Mouse (Mus musculus) heart, adult 2 months (tissue): Measurements from ENCODE around the gene Tbca. TPM values are rescaled to one million over a fixed set of nuclear protein-coding genes. Genes with fewer than 3 reads are reported as not detected.

Experiments
- DNase-seq, 2 experiments: peaks; one replicate each; pipeline ENCODE4 v3.0.0; 2021
- H3K27ac ChIP-seq: fragments of 200-600 bp; 2 replicates; pipeline ENCODE4 v1.8.1; 2022
- H3K27me3 ChIP-seq: fragments of 200-500 bp; 2 replicates; pipeline ENCODE4 v1.6.1; 2012; ENCODE audit warnings: mild to moderate bottlenecking, low read length, inconsistent platforms, mixed read lengths; ENCODE audit not compliant: control insufficient read depth, insufficient read depth
- H3K36me3 ChIP-seq: fragments of 200-500 bp; 2 replicates; pipeline ENCODE4 v1.6.1; 2012; ENCODE audit warnings: low read length, inconsistent platforms; ENCODE audit not compliant: control insufficient read depth, insufficient read depth
- H3K4me1 ChIP-seq: fragments of 200-500 bp; 2 replicates; pipeline ENCODE4 v1.6.1; 2011; ENCODE audit warnings: low read length; ENCODE audit not compliant: control insufficient read depth, insufficient read depth
- H3K4me3 ChIP-seq: fragments of 200-600 bp; 2 replicates; pipeline ENCODE4 v1.8.1; 2022
- H3K79me2 ChIP-seq: fragments of 200-500 bp; replicated peaks from 2 replicates; pipeline ENCODE4 v1.6.1; 2012; ENCODE audit warnings: mild to moderate bottlenecking, inconsistent platforms, low read length, moderate library complexity, mixed read lengths; ENCODE audit not compliant: control insufficient read depth, insufficient read depth
- H3K9ac ChIP-seq: fragments of 200-500 bp; 2 replicates; pipeline ENCODE4 v1.6.1; 2012; ENCODE audit warnings: low read depth, mild to moderate bottlenecking, control low read depth, inconsistent platforms, low read length, mixed read lengths
- CTCF ChIP-seq: fragments of 200-600 bp; IDR thresholded peaks from 2 replicates; pipeline ENCODE4 v1.8.1; 2022; ENCODE audit warnings: antibody characterized with exemption, mild to moderate bottlenecking, moderate library complexity
- EP300 ChIP-seq: fragments of 200-500 bp; IDR thresholded peaks from 2 replicates; pipeline ENCODE4 v1.6.1; 2011; ENCODE audit warnings: low read depth, low read length, control low read depth; ENCODE audit not compliant: insufficient read depth
- POLR2A ChIP-seq: fragments of 200-500 bp; IDR thresholded peaks from 2 replicates; pipeline ENCODE4 v1.6.1; 2011; ENCODE audit warnings: mild to moderate bottlenecking, low read depth, low read length, control low read depth; ENCODE audit not compliant: insufficient read depth
- WGBS: fragments of 180-500 bp; shearing (Covaris S2); methylation state at CpG from one replicate; pipeline ENCODE4 v1.1.7; 2018; 5-methylcytosine and 5-hydroxymethylcytosine counted together
- intact Hi-C: fragments of 180-260 bp; cut with DNase I; formaldehyde crosslinking; loops from one replicate; pipeline ENCODE4 v1.15.1; 2025
- polyA plus RNA-seq: library from polyadenylated mRNA; depleted of rRNA; stranded (reverse); fragments of >200 nt; gene quantifications from 2 replicates; pipeline ENCODE4 v1.2.3, GENCODE M21; 2012
- total RNA-seq, 2 experiments: library from RNA; stranded (reverse); gene quantifications; 2 replicates each; pipeline ENCODE4 v1.2.3; 2021

Tbca gene
- total and polyA plus RNA-seq, 3 experiments: 11.9 to 123 (median 111) TPM

DNA sequence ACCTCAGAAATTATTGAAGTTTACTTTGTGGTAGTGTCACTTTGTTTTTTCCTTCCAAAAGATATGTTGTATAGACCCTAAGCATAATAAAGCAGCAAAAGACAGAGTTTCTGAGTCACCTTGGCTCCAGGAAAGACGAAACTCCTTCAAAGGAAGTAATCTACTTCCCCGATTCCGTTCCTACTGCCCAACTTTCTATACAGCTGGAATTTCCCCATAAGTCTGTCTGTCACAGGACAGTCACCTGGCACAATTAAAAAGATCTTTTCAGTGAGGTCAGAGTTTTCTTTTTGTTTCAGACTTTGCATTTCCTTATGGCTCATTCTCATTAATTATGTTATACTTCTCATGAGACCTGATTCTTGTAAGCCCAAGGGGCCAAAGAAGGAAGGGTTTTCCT lies 25.1 kb downstream of the Tbca start:
- no peak overlapping the region for H3K9ac ChIP-seq
- WGBS: 51% methylated on average over 3 of the region's 3 CpGs
- no peak overlapping the region for H3K27ac ChIP-seq
- no peaks in the 10 kb centered on the region for H3K27me3 ChIP-seq
- H3K4me3 ChIP-seq: no peak overlapping the region
- no peak for TF ChIP-seq POLR2A
- no peak for TF ChIP-seq EP300
- TF ChIP-seq CTCF: no peak
- H3K36me3 ChIP-seq: peaks cover 4% of the 10 kb centered on the region
- intact Hi-C loops: no loop called here
- DNase-seq: no peak
- peaks cover 1% of the 10 kb centered on the region; the same call in 1 of the 2 replicates for H3K79me2 ChIP-seq
- H3K4me1 ChIP-seq: no peaks in the 10 kb centered on the region; the same call in 1 of the 2 replicates

DNA sequence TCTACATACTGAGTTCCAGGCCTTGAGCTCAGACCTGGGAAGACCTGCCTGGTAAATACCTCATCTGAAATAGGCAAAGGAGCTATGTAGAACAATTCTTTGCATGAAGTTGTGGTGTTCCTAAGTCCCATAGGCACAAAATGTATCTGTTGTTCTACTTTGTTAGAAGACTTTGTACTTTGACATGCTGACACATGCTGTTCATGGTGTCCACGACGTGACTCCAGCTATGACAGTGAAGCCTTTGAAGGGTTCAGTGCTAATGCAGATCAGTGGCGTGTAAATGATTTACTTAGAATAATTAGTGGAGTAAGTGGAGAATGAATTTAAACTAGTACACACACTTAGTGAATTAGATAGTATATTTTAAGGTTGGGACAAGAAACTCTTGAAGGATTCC lies 31.8 kb downstream of the Tbca start:
- TF ChIP-seq EP300: no peak
- no peak for TF ChIP-seq POLR2A
- no peak for TF ChIP-seq CTCF
- intact Hi-C loops: no loop called here
- H3K79me2 ChIP-seq: peaks cover 5% of the 10 kb centered on the region
- DNase-seq: no peak
- H3K36me3 ChIP-seq: peaks cover 4% of the 10 kb centered on the region
- no peak overlapping the region for H3K4me3 ChIP-seq
- no peak overlapping the region for H3K27ac ChIP-seq
- 83% methylated on average over 3 of the region's 3 CpGs for WGBS
- H3K27me3 ChIP-seq: no peaks in the 10 kb centered on the region
- H3K4me1 ChIP-seq: peaks cover 1% of the 10 kb centered on the region
- no peak overlapping the region for H3K9ac ChIP-seq

- DNase-seq: no peak
- no peak for TF ChIP-seq CTCF
- no peak for TF ChIP-seq EP300
- no peak for TF ChIP-seq POLR2A
These were observed 32.2 kb downstream of the Tbca start for GRCm38 (mm10) chr13:94820956-94821355.

GRCm38 (mm10) chr13:94826389-94826788 lies 37.7 kb downstream of the Tbca start:
- DNase-seq: no peak
- WGBS: 86% methylated on average over 5 of the region's 5 CpGs
- no peaks in the 10 kb centered on the region for H3K27me3 ChIP-seq
- H3K4me3 ChIP-seq: no peak overlapping the region
- H3K9ac ChIP-seq: no peak overlapping the region
- TF ChIP-seq CTCF (no peak), POLR2A (no peak), EP300 (no peak)
- H3K27ac ChIP-seq: no peak overlapping the region
- H3K79me2 ChIP-seq: peaks cover 3% of the 10 kb centered on the region
- H3K36me3 ChIP-seq: no peaks in the 10 kb centered on the region; the same call in 1 of the 2 replicates
- H3K4me1 ChIP-seq: peaks cover 4% of the 10 kb centered on the region
- intact Hi-C loops: no loop called here

More at GRCm38 (mm10) chr13:94820956-94821355, 32.2 kb downstream of the Tbca start:
- H3K27ac ChIP-seq: no peak overlapping the region
- intact Hi-C loops: no loop called here
- no peaks in the 10 kb centered on the region for H3K27me3 ChIP-seq
- WGBS: 30% methylated on average over 2 of the region's 2 CpGs
- H3K79me2 ChIP-seq: peaks cover 5% of the 10 kb centered on the region
- H3K4me1 ChIP-seq: peaks cover 1% of the 10 kb centered on the region
- H3K9ac ChIP-seq: no peak overlapping the region
- H3K36me3 ChIP-seq: peaks cover 4% of the 10 kb centered on the region
- no peak overlapping the region for H3K4me3 ChIP-seq

- peaks cover 4% of the 10 kb centered on the region; the same call in 1 of the 2 replicates for H3K4me1 ChIP-seq
- intact Hi-C loops: no loop called here
- TF ChIP-seq CTCF: no peak
- TF ChIP-seq POLR2A: no peak
- no peak for TF ChIP-seq EP300
- no peaks in the 10 kb centered on the region; the same call in 1 of the 2 replicates for H3K79me2 ChIP-seq
- no peak overlapping the region for H3K9ac ChIP-seq
- WGBS: 89% methylated on average over 2 of the region's 2 CpGs
- no peak overlapping the region for H3K27ac ChIP-seq
- H3K36me3 ChIP-seq: no peaks in the 10 kb centered on the region; the same call in 1 of the 2 replicates
- DNase-seq: no peak
- no peak overlapping the region for H3K4me3 ChIP-seq
- H3K27me3 ChIP-seq: no peaks in the 10 kb centered on the region
These were observed 38.3 kb downstream of the Tbca start for GRCm38 (mm10) chr13:94826986-94827385.

- no peak overlapping the region for H3K27ac ChIP-seq
- H3K9ac ChIP-seq: no peak overlapping the region
- 51% methylated on average over 2 of the region's 2 CpGs for WGBS
- no peaks in the 10 kb centered on the region; the same call in 1 of the 2 replicates for H3K79me2 ChIP-seq
- no peaks in the 10 kb centered on the region; the same call in 1 of the 2 replicates for H3K36me3 ChIP-seq
- no peak for DNase-seq
- no peaks in the 10 kb centered on the region for H3K27me3 ChIP-seq
- H3K4me3 ChIP-seq: no peak overlapping the region
- TF ChIP-seq POLR2A: no peak
- TF ChIP-seq EP300: no peak
- no peak for TF ChIP-seq CTCF
- H3K4me1 ChIP-seq: peaks cover 4% of the 10 kb centered on the region; the same call in 1 of the 2 replicates
- intact Hi-C loops: no loop called here
These were observed 39.1 kb downstream of the Tbca start for GRCm38 (mm10) chr13:94827847-94828246.
